Mouse (Mus musculus): ENCODE data around the gene Hps5. TPM values are rescaled to one million over a fixed set of nuclear protein-coding genes. Genes with fewer than 3 reads are reported as not detected.
A peak's percentile ranks its signal among the peaks of the same experiment; 100 is the strongest.

The Hps5 gene
- total and polyA plus RNA-seq, 3 experiments, result 17.8 to 26.0 (median 20.8) TPM

DNA sequence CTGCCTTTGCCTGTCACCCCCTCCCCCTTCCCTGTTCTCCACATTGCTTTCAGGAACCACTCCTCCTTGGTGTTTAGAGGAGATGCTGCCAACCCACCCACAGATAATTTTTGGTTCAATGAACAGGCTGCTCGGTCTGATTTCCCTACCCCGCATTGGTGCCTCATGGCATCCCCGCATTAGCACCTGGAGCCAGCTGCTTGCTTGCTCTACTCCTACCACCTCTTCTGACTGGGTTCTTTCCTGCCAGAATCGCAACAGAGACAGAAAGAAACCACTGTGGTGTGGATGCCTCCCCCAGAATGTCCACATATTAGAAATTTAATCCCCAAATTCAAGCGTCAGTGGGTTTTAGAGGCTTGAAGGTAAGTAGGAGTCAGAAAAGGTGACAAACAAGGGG, 71.5 kb downstream of the Hps5 start:
- in situ Hi-C loops (cut with MboI; ENCODE audit: low pct_ligation_motif_present, low pct_unique_long_range_greater_than_20kb, low sequenced_read_pairs), result no loop called here
- Histone ChIP-seq H3K4me3 (replicated peaks in 1 of 3; ENCODE audit: low read depth in 2 of 3, low read length in 2 of 3, poor library complexity in 1 of 3) (no peak overlapping the region), H3K9ac (ENCODE audit: insufficient read depth, low read depth) (no peak overlapping the region), H3K4me1 (ENCODE audit: control insufficient read depth in 1 of 2, insufficient read depth in 2 of 2) (peaks cover 11 to 31% of the 10 kb centered on the region in 2 experiments; a peak in 3 of 4 replicates), H3K79me2 (replicated peaks; ENCODE audit: control insufficient read depth, extremely low read depth, insufficient read depth, poor library complexity, severe bottlenecking) (no peaks in the 10 kb centered on the region), H3K27ac (ENCODE audit: insufficient read depth, low read depth) (no peak overlapping the region), H3K27me3 (replicated peaks) (no peaks in the 10 kb centered on the region), H3K9me3 (replicated peaks; ENCODE audit: low read length) (no peaks in the 10 kb centered on the region), H3K36me3 (replicated peaks in 1 of 2; ENCODE audit: control insufficient read depth in 1 of 2, insufficient read depth in 1 of 2, low read length in 1 of 2) (no peaks in the 10 kb centered on the region), H3K4me2 (ENCODE audit: insufficient read depth, low read depth, poor library complexity, severe bottlenecking) (0 out of 2 replicates have a peak overlapping the region, but pooled peaks have one; percentile 29)
- dilution Hi-C loops (cut with MboI; ENCODE audit: extremely low pct_ligation_motif_present, extremely low pct_unique_long_range_greater_than_20kb, low sequenced_read_pairs), result no loop called here
- TF ChIP-seq MXI1 (IDR thresholded peaks at IDR 0.05; ENCODE audit: low read depth, low read length) (no peak), MAZ (IDR thresholded peaks at IDR 0.05; ENCODE audit: low read depth, low read length) (no peak), JUN (IDR thresholded peaks at IDR 0.05; ENCODE audit: insufficient read depth, low read depth, low read length) (no peak), TCF12 (IDR thresholded peaks at IDR 0.05; ENCODE audit: low read depth, low read length) (no peak), RAD21 (IDR thresholded peaks at IDR 0.05; ENCODE audit: low read depth, low read length) (no peak), NELFE (IDR thresholded peaks at IDR 0.05; ENCODE audit: low read depth, low read length) (no peak), NRF1 (IDR thresholded peaks at IDR 0.05; ENCODE audit: low read depth, low read length) (no peak), ZNF384 (IDR thresholded peaks at IDR 0.05; ENCODE audit: low read depth, low read length) (no peak), USF1 (IDR thresholded peaks at IDR 0.05; ENCODE audit: low read depth, low read length) (no peak), ZKSCAN1 (IDR thresholded peaks at IDR 0.05; ENCODE audit: borderline replicate concordance, low read depth, low read length) (no peak), GABPA (IDR thresholded peaks at IDR 0.05; ENCODE audit: insufficient replicate concordance, low read depth, low read length) (no peak)
- DNase-seq (ENCODE audit: extremely low read depth), result no peak

DNA sequence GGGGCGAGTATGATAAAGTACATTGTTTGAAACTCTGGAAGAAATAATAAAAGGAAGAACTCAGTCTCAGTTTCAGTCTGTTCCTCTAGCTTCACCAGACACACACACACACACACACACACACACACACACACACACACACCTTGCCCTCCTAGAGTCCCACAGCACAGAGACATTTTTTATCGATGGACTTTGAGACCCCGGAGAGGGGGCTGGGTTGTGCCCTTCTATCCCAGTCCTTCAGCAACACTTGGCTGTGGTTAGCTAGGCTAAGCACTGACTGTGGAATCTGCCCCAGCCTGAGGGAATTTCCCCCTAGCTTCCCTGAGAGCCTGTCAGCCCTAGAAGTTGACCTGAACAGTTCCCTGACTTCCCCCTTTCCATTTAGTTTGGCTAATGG, 72.0 kb downstream of the Hps5 start:
- peaks cover 11 to 31% of the 10 kb centered on the region in 2 experiments; a peak in 3 of 4 replicates for H3K4me1 ChIP-seq (ENCODE audit: control insufficient read depth in 1 of 2, insufficient read depth in 2 of 2)
- H3K79me2 ChIP-seq (replicated peaks; ENCODE audit: control insufficient read depth, extremely low read depth, insufficient read depth, poor library complexity, severe bottlenecking), result no peaks in the 10 kb centered on the region
- TF ChIP-seq BHLHE40 (IDR thresholded peaks at IDR 0.05; ENCODE audit: low read depth, low read length) (peak; percentile 42), MAX (IDR thresholded peaks at IDR 0.05; ENCODE audit: low read length) (no peak)
- no peak overlapping the region for H3K27ac ChIP-seq (ENCODE audit: insufficient read depth, low read depth)
- no peak overlapping the region for H3K9ac ChIP-seq (ENCODE audit: insufficient read depth, low read depth)
- H3K27me3 ChIP-seq (replicated peaks), result no peaks in the 10 kb centered on the region
- in situ Hi-C loops (cut with MboI; ENCODE audit: low pct_ligation_motif_present, low pct_unique_long_range_greater_than_20kb, low sequenced_read_pairs), result no loop called here
- dilution Hi-C loops (cut with MboI; ENCODE audit: extremely low pct_ligation_motif_present, extremely low pct_unique_long_range_greater_than_20kb, low sequenced_read_pairs), result no loop called here
- no peaks in the 10 kb centered on the region for H3K9me3 ChIP-seq (replicated peaks; ENCODE audit: low read length)
- no peaks in the 10 kb centered on the region for H3K36me3 ChIP-seq (replicated peaks in 1 of 2; ENCODE audit: control insufficient read depth in 1 of 2, insufficient read depth in 1 of 2, low read length in 1 of 2)
- no peak overlapping the region for H3K4me3 ChIP-seq (replicated peaks in 1 of 3; ENCODE audit: low read depth in 2 of 3, low read length in 2 of 3, poor library complexity in 1 of 3)
- H3K4me2 ChIP-seq (ENCODE audit: insufficient read depth, low read depth, poor library complexity, severe bottlenecking), result no peak overlapping the region
- no peak for DNase-seq (ENCODE audit: extremely low read depth)

DNA sequence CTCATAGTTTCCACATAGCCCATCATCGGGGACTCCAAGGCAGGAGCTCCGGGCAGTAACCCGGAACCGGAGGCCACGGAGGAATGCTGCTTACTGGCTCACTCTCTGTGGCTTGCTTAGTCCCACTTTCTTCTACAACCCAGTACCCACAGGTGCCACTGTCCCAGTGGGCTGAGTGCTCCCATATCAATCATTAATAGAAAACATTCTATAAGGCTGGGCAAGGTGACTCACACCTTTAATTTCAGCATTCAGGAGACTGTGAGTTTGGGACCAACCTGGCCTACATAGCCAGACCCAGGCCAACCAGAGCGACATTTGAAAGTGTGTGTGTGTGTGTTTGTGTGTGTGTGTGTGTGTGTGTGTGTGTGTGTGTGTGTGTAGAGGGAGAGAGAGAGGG, 72.5 kb downstream of the Hps5 start:
- dilution Hi-C loops (cut with MboI; ENCODE audit: extremely low pct_ligation_motif_present, extremely low pct_unique_long_range_greater_than_20kb, low sequenced_read_pairs), result no loop called here
- H3K36me3 ChIP-seq (replicated peaks in 1 of 2; ENCODE audit: control insufficient read depth in 1 of 2, insufficient read depth in 1 of 2, low read length in 1 of 2), result no peaks in the 10 kb centered on the region

More for the DNA sequence above, 72.5 kb downstream of the Hps5 start:
- Histone ChIP-seq H3K27ac (ENCODE audit: insufficient read depth, low read depth) (no peak overlapping the region), H3K27me3 (replicated peaks) (no peaks in the 10 kb centered on the region), H3K9ac (ENCODE audit: insufficient read depth, low read depth) (no peak overlapping the region), H3K79me2 (replicated peaks; ENCODE audit: control insufficient read depth, extremely low read depth, insufficient read depth, poor library complexity, severe bottlenecking) (no peaks in the 10 kb centered on the region), H3K9me3 (replicated peaks; ENCODE audit: low read length) (no peaks in the 10 kb centered on the region), H3K4me1 (ENCODE audit: control insufficient read depth in 1 of 2, insufficient read depth in 2 of 2) (peaks cover 11 to 31% of the 10 kb centered on the region in 2 experiments; a peak in 3 of 4 replicates), H3K4me2 (ENCODE audit: insufficient read depth, low read depth, poor library complexity, severe bottlenecking) (no peak overlapping the region), H3K4me3 (replicated peaks in 1 of 3; ENCODE audit: low read depth in 2 of 3, low read length in 2 of 3, poor library complexity in 1 of 3) (no peak overlapping the region)
- TF ChIP-seq BHLHE40 (IDR thresholded peaks at IDR 0.05; ENCODE audit: low read depth, low read length), result no peak
- no peak for TF ChIP-seq E2F4 (IDR thresholded peaks at IDR 0.05; ENCODE audit: insufficient replicate concordance, low read depth, low read length)
- no peak for TF ChIP-seq RAD21 (IDR thresholded peaks at IDR 0.05; ENCODE audit: low read depth, low read length)
- no peak for TF ChIP-seq NELFE (IDR thresholded peaks at IDR 0.05; ENCODE audit: low read depth, low read length)
- TF ChIP-seq NRF1 (IDR thresholded peaks at IDR 0.05; ENCODE audit: low read depth, low read length), result no peak
- TF ChIP-seq ZNF384 (IDR thresholded peaks at IDR 0.05; ENCODE audit: low read depth, low read length), result no peak
- no peak for TF ChIP-seq PAX5 (IDR thresholded peaks at IDR 0.05; ENCODE audit: low read length)
- no peak for TF ChIP-seq MAZ (IDR thresholded peaks at IDR 0.05; ENCODE audit: low read depth, low read length)
- no peak for TF ChIP-seq POLR2A (IDR thresholded peaks at IDR 0.05; ENCODE audit: low read depth, low read length)
- no peak for TF ChIP-seq MEF2A (IDR thresholded peaks at IDR 0.05; ENCODE audit: borderline replicate concordance, low read depth, low read length)
- no peak for TF ChIP-seq USF2 (conservative IDR thresholded peaks at IDR 0.05; ENCODE audit: low read depth, low read length)
- in situ Hi-C loops (cut with MboI; ENCODE audit: low pct_ligation_motif_present, low pct_unique_long_range_greater_than_20kb, low sequenced_read_pairs), result no loop called here
- DNase-seq (ENCODE audit: extremely low read depth), result no peak
